Mouse (Mus musculus) ES-E14 (cell line): ENCODE results near the gene Mup13. TPM values are rescaled to one million over a fixed set of nuclear protein-coding genes. Genes with fewer than 3 reads are reported as not detected.
"Not testable (repeated sequence)": the region's sequence is repeated elsewhere in the genome, so short reads cannot be mapped to it uniquely, and the experiment has no call there.

Experiments used
- DNase-seq: peaks from one replicate; pipeline ENCODE4 v3.0.0-alpha.2; 2013; ENCODE audit warnings: low read depth, low spot score
- H3K27ac ChIP-seq: 2 replicates; pipeline ENCODE4 v1.5.1; 2012; ENCODE audit warnings: low read depth, mild to moderate bottlenecking, low read length, moderate library complexity, mixed read lengths; ENCODE audit not compliant: poor library complexity, insufficient read depth, severe bottlenecking
- H3K36me3 ChIP-seq: 2 replicates; pipeline ENCODE4 v1.6.1; 2012; ENCODE audit warnings: mild to moderate bottlenecking, low read length, moderate library complexity, mixed read lengths; ENCODE audit not compliant: control insufficient read depth, poor library complexity, insufficient read depth, severe bottlenecking
- H3K4me1 ChIP-seq, 2 experiments: fragments of 150-350 bp in 1 of 2; sonication (generic) in 1 of 2; 2 replicates each; pipeline ENCODE4 v1.6.1; 2012; ENCODE audit warnings: low read length in 2 of 2, mild to moderate bottlenecking in 1 of 2, mixed read lengths in 1 of 2; ENCODE audit not compliant: control insufficient read depth in 2 of 2, insufficient read depth in 2 of 2, poor library complexity in 1 of 2
- H3K4me3 ChIP-seq, 2 experiments: fragments of 150-350 bp in 1 of 2; sonication (generic) in 1 of 2; 2 replicates each; pipeline ENCODE4 v1.5.1; 2012; ENCODE audit warnings: low read length in 2 of 2, low read depth in 1 of 2, mild to moderate bottlenecking in 1 of 2, mixed read lengths in 1 of 2; ENCODE audit not compliant: insufficient read depth in 1 of 2, poor library complexity in 1 of 2, severe bottlenecking in 1 of 2
- H3K9ac ChIP-seq: 2 replicates; pipeline ENCODE4 v1.6.1; 2012; ENCODE audit warnings: low read depth, mild to moderate bottlenecking, low read length, mixed read lengths; ENCODE audit not compliant: poor library complexity, insufficient read depth, severe bottlenecking
- H3K9me3 ChIP-seq: fragments of 150-350 bp; sonication (generic); 2 replicates; pipeline ENCODE4 v1.6.1; 2012; ENCODE audit warnings: low read depth, mild to moderate bottlenecking, low read length; ENCODE audit not compliant: control insufficient read depth, insufficient read depth
- in situ Hi-C, 2 experiments: fragments of 600-800 bp; cut with MboI; formaldehyde crosslinking; loops; one replicate each; pipeline ENCODE4 v1.15.1; 2025; ENCODE audit warnings: low sequenced_read_pairs in 2 of 2, inconsistent platforms in 1 of 2; ENCODE audit not compliant: unreplicated experiment in 2 of 2
- total RNA-seq: library from RNA; depleted of rRNA; stranded (reverse); fragments of 300-350 nt; gene quantifications from 2 replicates; pipeline ENCODE4 v1.2.3, GENCODE M21; 2012; rRNA removed

Mup13 gene
- not detected in 2 replicates for total RNA-seq

DNA sequence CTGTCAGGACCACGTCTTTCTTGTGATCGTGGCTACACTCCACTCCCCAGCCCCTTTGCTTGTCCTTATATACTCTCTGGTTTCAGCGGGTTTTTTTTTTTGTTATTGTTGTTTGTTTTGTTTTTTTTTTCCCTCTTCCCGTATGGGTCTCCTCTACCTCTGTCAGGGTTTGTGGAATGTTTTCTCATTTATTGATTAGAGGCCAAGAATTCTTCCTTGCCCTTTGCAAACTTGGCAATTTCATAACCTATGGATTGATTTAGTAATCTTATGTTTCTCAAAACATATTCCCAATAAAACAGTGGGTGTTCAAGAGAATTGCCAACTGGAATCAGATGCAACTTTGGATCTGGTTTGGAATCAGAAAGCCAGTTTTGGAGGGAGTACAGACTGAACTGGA, at the start of gene Mup13:
Gene Mup13, minus strand, starts transcription at position 101 of the 400 bp plus-strand sequence.
- H3K4me3 ChIP-seq, H3K4me1 ChIP-seq, H3K27ac ChIP-seq, in situ Hi-C loops, DNase-seq, H3K36me3 ChIP-seq, H3K9me3 ChIP-seq, H3K9ac ChIP-seq: not testable (repeated sequence)

Other genes with a start within 250 kb of the Mup13 start
- not detected in 2 replicates for gene Mup14, start 75.7 kb upstream of the Mup13 start, total RNA-seq
- not detected in 2 replicates for gene Mup15, start 211.5 kb upstream of the Mup13 start, total RNA-seq